Mouse (Mus musculus) Patski (cell line): ENCODE results near the gene Eci1. TPM values are rescaled to one million over a fixed set of nuclear protein-coding genes. Genes with fewer than 3 reads are reported as not detected.
A peak's percentile ranks its signal among the peaks of the same experiment; 100 is the strongest.

Experiments
- ATAC-seq: fragments of 100-300 bp; one replicate; pipeline ENCODE4 v1.8.0; 2021
- CTCF ChIA-PET: fragments of 350-600 bp; sonication (Branson Sonifier 250); formaldehyde crosslinking; loops from one replicate; lab custom pipeline; 2022; ENCODE audit warnings: inconsistent platforms; lab: Charles Lee
- POLR2A ChIA-PET: fragments of 350-600 bp; sonication (Branson Sonifier 250); formaldehyde crosslinking; loops from one replicate; lab custom pipeline; 2022; ENCODE audit warnings: antibody characterized with exemption, inconsistent platforms; lab: Charles Lee
- DNase-seq: peaks from one replicate; pipeline ENCODE4 v3.0.0-alpha.2; 2011; ENCODE audit warnings: low read depth, low spot score
- H3K27me3 ChIP-seq: fragments of 371-371 bp; one replicate; pipeline ENCODE4 v1.5.1; 2021
- CTCF ChIP-seq: fragments of 100-300 bp; IDR thresholded peaks from one replicate; pipeline ENCODE4 v1.5.1; 2021
- in situ Hi-C: fragments of 300-500 bp; cut with MboI; formaldehyde crosslinking; loops from 3 replicates; pipeline ENCODE4 v1.11.1; 2018; ENCODE audit warnings: low pct_unique_long_range_greater_than_20kb, mixed read lengths
- polyA plus RNA-seq: library from polyadenylated mRNA; unstranded; gene quantifications from one replicate; pipeline ENCODE4 v1.2.3, GENCODE M21; 2021

Eci1 gene
- polyA plus RNA-seq, 1 experiment from 2014 or later, result 106 TPM

GRCm38 (mm10) chr17:24477053-24477984, 50.9 kb downstream of the Eci1 start:
- in situ Hi-C loops, result no loop called here
- ChIA-PET CTCF (interaction anchor here (0.9 to 1.9 kb wide), 2 partner anchors 7 to 47 kb away, joined by 3 to 9 read pairs; partner anchors contain the start of genes E4f1 and Pgp), POLR2A (interaction anchor here (1.1 kb wide), 1 partner anchor 50 kb away, joined by 3 read pairs; no protein-coding TSS in a partner anchor)
- no peak for ATAC-seq
- DNase-seq, result no peak
- H3K27me3 ChIP-seq, result no peaks in the 10 kb centered on the region
- no peak for TF ChIP-seq CTCF

DNA sequence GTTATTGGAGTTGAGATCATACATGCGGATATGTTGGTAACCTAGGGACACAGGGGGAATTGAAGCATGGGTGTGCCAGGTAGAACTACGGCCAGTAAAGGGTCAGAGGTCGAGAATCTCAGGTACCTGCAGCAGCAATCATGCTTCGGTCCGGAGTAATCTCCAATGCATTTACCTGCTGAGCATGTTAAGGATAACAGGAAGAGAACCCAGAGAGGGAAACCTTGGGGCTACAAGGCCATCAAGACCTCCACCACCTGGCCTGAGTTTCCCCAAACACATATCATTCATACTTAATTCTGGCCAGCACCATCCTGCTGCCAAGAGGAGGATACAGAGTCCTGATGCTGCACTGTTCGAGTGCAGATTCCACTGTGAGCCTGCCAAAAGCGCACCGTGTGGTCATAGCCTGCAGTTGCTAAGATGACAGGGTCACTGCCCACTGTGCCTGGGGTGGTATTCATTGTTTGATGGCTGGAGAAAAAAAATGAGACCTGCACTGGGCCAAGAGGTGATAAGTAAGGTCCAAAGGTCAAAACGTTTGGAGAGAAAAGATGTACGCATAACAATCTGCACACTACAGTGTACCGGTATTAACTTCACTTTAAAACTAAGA, 51.7 kb downstream of the Eci1 start:
- DNase-seq (no peak), ATAC-seq (no peak)
- POLR2A ChIA-PET, result interaction anchor here (1.7 kb wide), 1 partner anchor 50 kb away, joined by 4 read pairs; the partner anchor contains the start of gene Traf7
- TF ChIP-seq CTCF, result no peak
- in situ Hi-C loops, result no loop called here
- no peaks in the 10 kb centered on the region for H3K27me3 ChIP-seq
- CTCF ChIA-PET, result interaction anchor here (0.9 to 2.5 kb wide), 9 partner anchors 8 to 152 kb away, joined by 3 to 10 read pairs (median 4); partner anchors contain the start of genes E4f1 and Pgp

DNA sequence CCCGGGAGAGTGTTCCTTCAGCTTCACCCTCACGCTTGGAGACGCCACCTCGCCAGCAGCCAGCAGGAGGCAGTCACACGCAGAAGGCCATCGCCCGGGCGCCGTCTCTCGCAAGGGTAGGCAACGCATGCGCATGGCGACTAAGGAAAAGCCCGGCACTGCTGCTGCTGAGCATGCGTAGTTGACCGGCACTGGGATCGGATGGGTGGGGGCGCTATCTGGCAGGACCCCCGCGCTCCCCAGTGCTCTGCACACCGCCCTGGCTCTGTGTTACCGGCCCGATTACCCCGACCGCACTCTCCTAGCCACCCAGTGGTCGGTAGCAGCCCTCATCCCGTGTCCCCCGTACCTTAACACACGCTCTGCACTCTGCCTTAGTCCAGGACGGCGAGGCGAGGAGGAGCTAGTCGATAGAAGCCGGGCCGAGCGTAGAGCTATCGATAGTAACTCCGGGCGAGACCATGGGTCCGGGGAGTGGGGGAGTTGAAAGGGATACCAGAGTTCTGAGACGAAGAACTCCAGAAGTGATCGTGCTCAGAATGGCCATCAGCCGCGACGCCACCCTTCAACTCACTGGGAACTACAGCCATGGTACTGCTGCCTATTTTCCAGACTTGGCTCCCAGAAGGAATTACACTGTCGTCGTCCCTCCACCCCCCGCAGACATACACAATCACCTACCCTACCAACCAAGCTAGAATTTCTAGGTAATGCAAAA, 52.4 kb downstream of the Eci1 start, which contains the start of gene Mlst8:
Gene Mlst8 (minus strand): TSS at position 416 of the 718 bp plus-strand sequence.
- no peaks in the 10 kb centered on the region for H3K27me3 ChIP-seq
- TF ChIP-seq CTCF, result no peak
- peak; percentile 75 for ATAC-seq
- ChIA-PET CTCF (interaction anchor here (0.6 to 2.5 kb wide), 20 partner anchors 8 to 155 kb away, joined by 3 to 11 read pairs (median 4); partner anchors contain the start of genes E4f1 and Pgp), POLR2A (interaction anchor here (0.9 to 1.7 kb wide), 3 partner anchors 23 to 59 kb away, joined by 3 to 4 read pairs (median 3); partner anchors contain the start of gene Traf7)
- DNase-seq, result peak; percentile 82
- in situ Hi-C loops, result no loop called here

DNA sequence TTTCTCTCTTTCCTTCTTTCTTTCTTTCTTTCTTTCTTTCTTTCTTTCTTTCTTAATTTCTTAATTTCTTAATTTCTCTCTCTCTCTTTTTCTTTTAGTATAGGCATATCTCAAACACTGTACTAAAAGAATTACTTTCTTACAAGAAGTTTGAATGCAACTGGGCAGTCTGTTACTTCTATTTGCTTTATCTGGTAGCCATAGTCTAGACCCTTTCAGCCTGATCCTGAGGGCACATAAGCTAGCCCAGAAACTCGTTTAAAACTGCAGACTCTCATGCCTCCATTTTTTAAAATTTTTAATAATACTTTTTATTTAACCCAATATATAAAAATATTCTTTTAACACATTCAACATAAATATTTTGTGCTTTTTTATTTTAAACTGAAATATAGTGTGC, 53.0 kb downstream of the Eci1 start:
- H3K27me3 ChIP-seq, result no peaks in the 10 kb centered on the region
- in situ Hi-C loops, result no loop called here
- DNase-seq, result no peak
- POLR2A ChIA-PET, result interaction anchor here (0.9 to 1.7 kb wide), 3 partner anchors 24 to 59 kb away, joined by 3 to 4 read pairs (median 3); partner anchors contain the start of gene Traf7
- TF ChIP-seq CTCF, result no peak
- no peak for ATAC-seq
- CTCF ChIA-PET, result interaction anchor here (0.6 to 2.5 kb wide), 20 partner anchors 8 to 154 kb away, joined by 3 to 11 read pairs (median 4); no protein-coding TSS in a partner anchor

GRCm38 (mm10) chr17:24480201-24480826, 53.9 kb downstream of the Eci1 start:
- ATAC-seq, result no peak
- no peak for DNase-seq
- POLR2A ChIA-PET, result no interaction called here
- no peak for TF ChIP-seq CTCF
- H3K27me3 ChIP-seq, result no peaks in the 10 kb centered on the region
- CTCF ChIA-PET, result interaction anchor here (1.0 to 2.5 kb wide), 6 partner anchors 9 to 33 kb away, joined by 3 to 11 read pairs (median 8); no protein-coding TSS in a partner anchor
- in situ Hi-C loops, result loop anchor here (5.0 kb wide), 1 partner anchor 47 kb away; the partner anchor contains the start of gene Traf7

DNA sequence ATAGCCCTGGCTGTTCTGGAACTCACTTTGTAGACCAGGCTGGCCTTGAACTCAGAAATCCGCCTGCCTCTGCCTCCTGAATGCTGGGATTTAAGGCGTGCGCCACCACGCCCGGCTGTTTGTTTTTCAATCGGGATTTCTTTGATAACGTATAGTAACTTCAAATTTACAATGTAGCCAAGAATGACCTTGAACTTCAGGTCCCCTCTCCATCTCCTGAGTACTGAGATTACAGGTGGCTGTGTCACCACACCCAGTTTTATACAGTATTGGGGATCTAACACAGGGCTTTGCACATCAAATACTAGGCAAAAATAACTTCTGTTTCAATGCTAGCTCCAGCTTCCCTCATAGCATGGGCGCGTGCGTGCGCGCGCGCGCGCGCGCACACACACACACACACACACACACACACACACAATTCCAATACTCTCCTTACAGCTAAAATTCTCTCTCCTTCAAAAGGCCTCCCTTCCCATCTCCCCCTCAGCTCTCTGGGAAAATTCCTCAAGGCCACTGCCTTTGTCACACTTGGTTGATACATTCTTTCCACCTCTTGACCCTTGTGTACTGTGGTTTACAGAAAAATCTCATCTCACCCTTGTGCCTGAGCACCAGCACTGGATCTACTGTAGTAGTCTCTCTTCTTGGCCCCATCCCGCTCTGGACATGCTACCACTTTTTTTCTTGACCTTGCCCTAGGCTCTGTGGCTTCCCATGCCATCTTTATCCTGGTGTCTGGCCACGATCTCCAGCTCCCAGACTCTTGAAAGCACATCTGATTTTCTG, 54.8 kb downstream of the Eci1 start:
- no peak for DNase-seq
- ChIA-PET POLR2A (no interaction called here), CTCF (interaction anchor here (1.1 to 2.4 kb wide), 3 partner anchors 8 to 14 kb away, joined by 3 to 11 read pairs (median 8); no protein-coding TSS in a partner anchor)
- no peak for ATAC-seq
- in situ Hi-C loops, result loop anchor here (5.0 kb wide), 1 partner anchor 46 kb away; the partner anchor contains the start of gene Traf7
- TF ChIP-seq CTCF, result no peak
- no peaks in the 10 kb centered on the region for H3K27me3 ChIP-seq

- in situ Hi-C loops, result loop anchor here (5.0 kb wide), 1 partner anchor 44 kb away; the partner anchor contains the start of gene Traf7
- ChIA-PET CTCF (no interaction called here), POLR2A (no interaction called here)
- ATAC-seq (no peak), DNase-seq (no peak)
- peaks cover 12% of the 10 kb centered on the region for H3K27me3 ChIP-seq
- no peak for TF ChIP-seq CTCF
These were observed 57.1 kb downstream of the Eci1 start for GRCm38 (mm10) chr17:24483495-24483894.

DNA sequence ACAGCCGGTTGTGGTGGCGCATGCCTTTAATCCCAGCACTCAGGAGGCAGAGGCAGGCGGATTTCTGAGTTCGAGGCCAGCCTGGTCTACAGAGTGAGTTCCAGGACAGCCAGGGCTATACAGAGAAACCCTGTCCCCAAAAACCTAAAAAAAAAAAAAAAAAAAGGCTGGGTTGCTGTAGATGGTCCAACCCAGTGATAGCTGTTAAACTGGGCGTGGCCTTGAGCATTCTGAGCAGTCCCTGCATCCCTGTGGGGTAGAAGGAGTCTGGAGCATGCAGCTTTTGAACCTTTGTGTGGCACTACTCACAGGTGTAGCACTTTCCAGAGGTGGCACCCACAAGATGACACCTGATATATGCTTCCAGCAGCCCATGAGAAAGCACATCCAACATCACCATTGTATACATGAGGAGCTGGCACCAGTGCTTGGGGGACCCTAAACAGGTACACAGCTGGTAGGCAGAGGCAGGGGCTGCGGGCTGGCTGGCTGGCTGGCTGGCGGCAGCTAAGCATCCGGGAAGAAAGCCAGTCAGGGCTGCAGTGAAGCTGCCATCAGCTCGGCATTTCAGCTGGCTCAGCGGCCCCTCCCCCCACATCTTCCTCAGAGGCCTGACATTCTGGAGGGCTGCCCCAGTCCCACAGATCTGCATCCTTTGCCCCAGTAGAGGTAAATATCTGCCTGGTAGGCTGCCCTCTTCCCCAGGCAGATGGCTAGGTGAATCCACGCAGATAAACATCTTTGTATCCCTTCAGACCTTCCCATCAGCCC, 58.8 kb downstream of the Eci1 start:
- no peak for DNase-seq
- in situ Hi-C loops, result no loop called here

More for the DNA sequence above, 58.8 kb downstream of the Eci1 start:
- peaks cover 22% of the 10 kb centered on the region for H3K27me3 ChIP-seq
- ATAC-seq, result no peak
- POLR2A ChIA-PET, result no interaction called here
- TF ChIP-seq CTCF, result no peak
- CTCF ChIA-PET, result interaction anchor here (1.4 to 1.6 kb wide), 2 partner anchors 9 to 13 kb away, joined by 3 to 4 read pairs; no protein-coding TSS in a partner anchor
